Mouse (Mus musculus): ENCODE data around the gene Borcs8. TPM values are rescaled to one million over a fixed set of nuclear protein-coding genes. Genes with fewer than 3 reads are reported as not detected.

Gene Borcs8
- polyA plus RNA-seq, 1 experiment: 53.5 TPM

DNA sequence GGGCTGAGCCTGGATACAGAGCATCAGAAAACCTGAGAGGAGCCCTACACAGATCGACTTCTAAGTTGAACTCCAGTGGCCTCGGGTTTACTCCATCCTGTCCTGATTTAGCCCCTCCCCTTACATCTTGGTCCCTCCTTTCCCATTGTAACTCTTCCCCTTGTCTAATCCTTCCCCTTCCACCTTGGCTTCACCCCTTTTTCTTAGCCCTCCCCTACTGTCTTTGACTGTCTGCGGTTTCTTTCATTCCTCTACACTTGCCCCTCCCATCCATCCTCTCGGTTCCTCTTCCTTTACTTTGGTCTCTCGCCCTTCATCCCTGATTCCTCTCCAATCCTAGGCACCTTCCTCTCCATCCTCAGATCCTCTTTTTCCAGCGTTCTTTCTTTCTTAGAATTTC, 24.8 kb upstream of the Borcs8 start:
- H3K36me3 ChIP-seq (replicated peaks; ENCODE audit: low read length): no peaks in the 10 kb centered on the region
- H3K9me3 ChIP-seq: no peaks in the 10 kb centered on the region
- TF ChIP-seq FLI1 (IDR thresholded peaks at IDR 0.05; ENCODE audit: low read length) (no peak), GATA1 (IDR thresholded peaks at IDR 0.05; ENCODE audit: borderline replicate concordance, low read length) (no peak)
- no peak overlapping the region for H3K4me3 ChIP-seq (replicated peaks)
- H3K4me1 ChIP-seq: peaks cover 18% of the 10 kb centered on the region
- H3K27me3 ChIP-seq (replicated peaks): peaks cover 96% of the 10 kb centered on the region

DNA sequence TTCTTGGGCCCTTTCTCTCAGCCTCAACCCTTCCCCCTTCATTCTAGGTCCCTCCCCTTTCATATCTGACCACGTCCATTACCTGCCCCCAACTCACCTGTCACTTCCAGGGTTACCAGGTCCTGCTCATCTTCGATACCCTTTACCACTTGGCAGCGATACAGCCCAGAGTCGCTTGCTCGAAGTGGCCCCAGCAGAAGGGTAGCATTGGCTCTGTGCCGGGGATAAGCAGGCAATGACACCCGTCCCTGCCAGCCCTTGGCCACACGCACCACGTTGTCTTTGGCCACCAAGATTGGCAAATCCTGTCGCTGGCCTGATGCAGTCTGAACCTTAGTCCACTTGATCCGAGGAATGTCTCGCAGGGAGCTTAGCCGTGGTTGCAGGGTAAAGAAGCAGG, 24.4 kb upstream of the Borcs8 start:
- Histone ChIP-seq H3K9me3 (no peaks in the 10 kb centered on the region), H3K36me3 (replicated peaks; ENCODE audit: low read length) (no peaks in the 10 kb centered on the region), H3K27me3 (replicated peaks) (peaks cover 96% of the 10 kb centered on the region), H3K4me3 (replicated peaks) (no peak overlapping the region), H3K4me1 (peaks cover 18% of the 10 kb centered on the region)
- TF ChIP-seq FLI1 (IDR thresholded peaks at IDR 0.05; ENCODE audit: low read length) (no peak), GATA1 (IDR thresholded peaks at IDR 0.05; ENCODE audit: borderline replicate concordance, low read length) (no peak)

DNA sequence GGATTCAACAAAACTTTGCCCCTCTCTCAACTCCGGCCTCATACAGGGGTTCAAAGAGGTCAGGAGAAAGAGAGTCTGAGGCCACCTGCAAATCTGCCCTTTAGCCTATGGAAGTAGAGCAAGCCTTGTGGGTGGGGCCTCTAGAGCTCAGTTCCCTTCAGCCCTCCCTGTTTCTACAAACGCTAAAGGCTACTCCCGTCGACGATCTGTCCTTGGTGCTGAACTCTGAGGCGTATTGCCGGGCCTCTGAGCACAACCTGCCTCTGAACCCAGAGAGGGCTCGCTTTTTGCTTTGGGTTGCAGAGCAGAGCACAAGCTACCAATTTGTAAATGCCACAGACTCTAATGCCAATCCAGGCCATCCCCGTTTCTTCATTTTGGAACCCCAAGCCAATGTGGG, 21.7 kb upstream of the Borcs8 start:
- TF ChIP-seq GATA1 (IDR thresholded peaks at IDR 0.05; ENCODE audit: borderline replicate concordance, low read length): no peak
- TF ChIP-seq FLI1 (IDR thresholded peaks at IDR 0.05; ENCODE audit: low read length): no peak
- Histone ChIP-seq H3K9me3 (no peaks in the 10 kb centered on the region), H3K27me3 (replicated peaks) (peaks cover 96% of the 10 kb centered on the region), H3K4me1 (peaks cover 9% of the 10 kb centered on the region; the same call in 1 of the 2 replicates), H3K4me3 (replicated peaks) (no peak overlapping the region), H3K36me3 (replicated peaks; ENCODE audit: low read length) (no peaks in the 10 kb centered on the region)

DNA sequence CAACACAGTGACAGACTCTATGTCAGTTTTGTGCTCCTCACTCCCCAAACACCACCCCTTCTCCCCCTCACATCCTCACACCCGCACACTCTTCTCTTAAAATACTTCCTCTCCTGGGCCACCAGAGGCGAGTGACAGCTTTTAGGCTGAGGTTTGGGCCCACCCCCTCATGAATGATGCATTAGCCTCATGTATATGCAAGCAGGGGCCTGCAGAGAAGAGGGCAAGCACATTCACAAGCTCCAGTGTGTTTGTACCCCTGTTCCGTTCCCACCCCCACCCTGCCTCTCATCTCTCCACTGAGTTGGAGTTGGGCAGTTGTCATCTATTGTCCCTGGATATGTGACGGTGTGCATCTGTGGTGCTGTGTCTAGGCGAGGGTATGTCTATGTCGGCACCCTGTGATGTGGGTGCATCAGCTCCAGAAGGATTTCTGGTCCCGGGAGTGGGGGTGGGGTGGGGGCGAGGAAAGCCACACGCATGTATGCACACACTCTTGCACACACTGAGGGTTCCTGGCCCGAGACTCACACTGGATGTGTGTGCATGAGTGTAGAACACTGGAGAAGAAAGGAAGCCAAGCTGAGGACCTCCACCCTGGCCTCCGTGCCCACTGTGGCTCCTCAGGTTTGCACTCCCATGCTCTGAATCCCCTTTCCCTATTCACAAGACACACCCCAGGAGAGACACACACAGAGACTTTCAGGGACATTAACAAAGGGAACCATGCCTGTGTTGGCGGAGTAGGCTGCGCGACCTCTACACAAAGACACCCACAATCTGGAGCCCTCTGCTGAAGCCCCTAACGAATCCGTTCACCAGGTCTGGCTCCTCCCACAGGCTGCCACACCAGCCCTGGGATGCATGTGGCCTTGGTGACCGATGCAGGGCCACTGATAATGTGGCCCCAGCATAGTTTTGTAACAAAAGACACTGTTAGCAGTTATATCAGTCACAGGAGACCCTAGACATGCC, 20.3 kb upstream of the Borcs8 start:
- H3K36me3 ChIP-seq (replicated peaks; ENCODE audit: low read length): no peaks in the 10 kb centered on the region
- H3K4me3 ChIP-seq (replicated peaks): no peak overlapping the region
- no peaks in the 10 kb centered on the region for H3K9me3 ChIP-seq
- H3K4me1 ChIP-seq: peaks cover 7% of the 10 kb centered on the region; the same call in 1 of the 2 replicates
- peaks cover 89% of the 10 kb centered on the region for H3K27me3 ChIP-seq (replicated peaks)
- TF ChIP-seq FLI1 (IDR thresholded peaks at IDR 0.05; ENCODE audit: low read length) (no peak), GATA1 (IDR thresholded peaks at IDR 0.05; ENCODE audit: borderline replicate concordance, low read length) (no peak)

DNA sequence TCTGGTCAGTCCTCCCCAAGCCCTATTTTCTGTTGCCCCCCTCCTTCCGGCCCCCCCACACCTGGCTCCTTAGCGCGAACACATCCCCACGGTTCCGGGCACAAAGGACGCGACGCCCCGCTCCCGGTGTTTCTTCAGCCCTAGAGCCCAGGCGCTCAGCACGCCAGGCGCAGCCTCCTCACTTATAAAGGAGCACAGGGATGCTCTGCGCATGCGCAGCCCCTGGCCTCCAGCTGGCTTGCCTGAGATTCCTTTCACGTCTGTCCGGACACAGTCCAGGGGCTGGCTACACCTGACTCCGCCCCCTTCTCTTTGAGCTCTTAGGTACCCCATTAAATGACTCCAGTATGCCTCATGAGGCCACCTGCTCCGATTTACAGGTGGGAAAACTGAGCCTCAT, 18.6 kb upstream of the Borcs8 start, which contains the start of gene Ncan:
TSS of gene Ncan (minus strand) at position 207 of the 400 bp plus-strand sequence.
- TF ChIP-seq GATA1 (IDR thresholded peaks at IDR 0.05; ENCODE audit: borderline replicate concordance, low read length) (no peak), FLI1 (IDR thresholded peaks at IDR 0.05; ENCODE audit: low read length) (no peak)
- H3K4me1 ChIP-seq: peaks cover 7% of the 10 kb centered on the region; the same call in 1 of the 2 replicates
- no peak within 1 kb of the TSS for H3K4me3 ChIP-seq (replicated peaks)
- no peaks in the 10 kb centered on the region for H3K9me3 ChIP-seq
- H3K36me3 ChIP-seq (replicated peaks; ENCODE audit: low read length): no peaks in the 10 kb centered on the region
- H3K27me3 ChIP-seq (replicated peaks): peaks cover 85% of the 10 kb centered on the region

DNA sequence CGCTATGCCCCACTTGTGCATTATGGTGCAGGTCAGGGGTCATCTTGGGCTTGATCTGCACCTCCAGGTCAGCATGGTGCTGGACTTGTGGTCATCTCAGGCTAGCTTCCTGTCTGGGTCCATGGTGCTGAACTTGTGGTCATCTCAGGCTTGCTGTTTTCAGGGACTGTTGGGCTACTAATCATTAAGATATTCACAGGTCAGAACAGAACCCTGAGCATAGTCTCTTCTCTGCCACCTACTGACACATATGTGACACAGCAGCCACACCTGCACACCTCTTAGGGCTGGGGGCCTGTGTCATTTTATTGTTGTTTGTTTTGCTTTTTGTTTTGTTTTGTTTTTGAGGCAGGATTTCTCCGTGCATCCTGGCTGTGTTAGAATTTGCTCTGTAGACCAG, 16.4 kb upstream of the Borcs8 start:
- TF ChIP-seq FLI1 (IDR thresholded peaks at IDR 0.05; ENCODE audit: low read length): no peak
- no peak for TF ChIP-seq GATA1 (IDR thresholded peaks at IDR 0.05; ENCODE audit: borderline replicate concordance, low read length)

DNA sequence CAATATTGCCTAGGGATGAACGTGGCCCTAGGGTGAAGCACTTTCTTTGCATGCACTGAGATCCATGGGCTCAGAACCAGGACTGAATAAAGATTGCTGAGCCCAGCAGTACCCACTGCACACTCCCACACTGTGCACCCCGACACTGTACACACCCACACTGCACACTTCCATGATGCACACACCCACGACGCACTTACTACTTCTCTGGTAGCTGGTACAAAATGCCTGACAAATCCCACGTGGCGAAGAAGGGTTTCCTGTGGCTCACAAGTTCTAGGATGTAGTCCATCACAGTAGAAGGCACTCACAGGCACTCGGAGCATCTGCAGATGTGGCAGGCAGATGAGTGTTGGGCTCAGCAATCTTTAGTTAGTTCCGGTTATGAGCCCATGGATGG, 14.3 kb upstream of the Borcs8 start:
- H3K36me3 ChIP-seq (replicated peaks; ENCODE audit: low read length): no peaks in the 10 kb centered on the region
- H3K27me3 ChIP-seq (replicated peaks): peaks cover 49% of the 10 kb centered on the region
- H3K4me3 ChIP-seq (replicated peaks): no peak overlapping the region
- peaks cover 18% of the 10 kb centered on the region for H3K4me1 ChIP-seq
- H3K9me3 ChIP-seq: no peaks in the 10 kb centered on the region
- TF ChIP-seq GATA1 (IDR thresholded peaks at IDR 0.05; ENCODE audit: borderline replicate concordance, low read length) (no peak), FLI1 (IDR thresholded peaks at IDR 0.05; ENCODE audit: low read length) (no peak)

More for the DNA sequence above, 16.4 kb upstream of the Borcs8 start:
- Histone ChIP-seq H3K9me3 (no peaks in the 10 kb centered on the region), H3K4me3 (replicated peaks) (no peak overlapping the region), H3K4me1 (peaks cover 15% of the 10 kb centered on the region), H3K36me3 (replicated peaks; ENCODE audit: low read length) (no peaks in the 10 kb centered on the region), H3K27me3 (replicated peaks) (peaks cover 68% of the 10 kb centered on the region)

DNA sequence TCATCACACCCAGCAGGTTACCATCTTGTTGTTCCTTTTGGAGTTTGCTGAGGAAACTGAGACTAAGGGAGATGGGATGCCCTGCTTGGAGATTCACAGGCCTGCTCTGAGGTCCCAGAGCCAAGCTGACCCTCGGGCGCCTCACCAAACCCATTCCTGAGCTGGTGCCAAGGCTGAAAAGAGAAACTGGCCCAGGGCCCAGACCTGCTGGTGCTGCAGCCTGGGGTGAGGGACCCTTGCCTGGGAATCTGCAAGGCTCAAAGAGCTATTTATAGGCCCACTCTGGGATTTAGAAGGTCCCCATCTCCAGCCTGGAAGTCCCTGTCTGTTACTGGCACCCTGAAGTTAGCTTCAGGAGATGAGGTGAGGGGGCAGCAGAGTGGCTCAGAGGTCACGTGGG, 10.9 kb upstream of the Borcs8 start:
- H3K4me1 ChIP-seq: peaks cover 41% of the 10 kb centered on the region
- no peak for TF ChIP-seq FLI1 (IDR thresholded peaks at IDR 0.05; ENCODE audit: low read length)
- TF ChIP-seq GATA1 (IDR thresholded peaks at IDR 0.05; ENCODE audit: borderline replicate concordance, low read length): no peak

DNA sequence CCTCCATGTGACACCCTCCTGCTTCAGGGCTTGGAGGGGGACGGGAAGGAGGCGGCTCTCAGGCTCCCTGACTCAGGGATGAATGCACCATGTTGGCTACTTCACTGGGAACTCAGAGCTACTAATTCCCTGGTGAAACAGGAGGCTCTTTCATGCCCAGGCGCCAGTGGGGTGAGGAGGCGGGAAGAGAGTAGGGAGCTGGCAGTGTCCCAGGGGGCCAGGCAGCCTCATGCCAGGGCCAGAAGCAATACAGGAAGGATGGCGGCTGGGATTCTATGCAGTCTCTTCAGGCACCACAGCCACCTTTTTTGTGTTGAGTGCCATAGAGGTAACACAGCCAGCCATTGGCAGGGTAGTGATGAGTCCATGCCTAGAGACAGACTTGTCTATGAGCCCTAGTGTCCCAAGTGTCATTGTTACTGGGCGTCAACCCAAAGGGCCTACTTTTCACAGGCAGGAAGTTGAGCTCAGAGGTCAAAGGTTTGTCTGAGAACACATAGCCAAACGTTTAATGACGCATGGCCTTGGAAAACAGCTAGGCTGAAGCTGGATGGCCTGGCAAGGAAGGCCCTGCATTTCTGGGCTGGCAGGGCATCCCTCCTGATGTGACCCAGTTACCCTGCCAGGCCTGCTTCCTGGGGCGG, 9.9 kb upstream of the Borcs8 start:
- Histone ChIP-seq H3K4me3 (replicated peaks) (no peak overlapping the region), H3K9me3 (no peaks in the 10 kb centered on the region), H3K27me3 (replicated peaks) (peaks cover 14% of the 10 kb centered on the region), H3K36me3 (replicated peaks; ENCODE audit: low read length) (peaks cover 23% of the 10 kb centered on the region), H3K4me1 (peaks cover 51% of the 10 kb centered on the region)
- TF ChIP-seq FLI1 (IDR thresholded peaks at IDR 0.05; ENCODE audit: low read length): no peak
- no peak for TF ChIP-seq GATA1 (IDR thresholded peaks at IDR 0.05; ENCODE audit: borderline replicate concordance, low read length)

More for the DNA sequence above, 10.9 kb upstream of the Borcs8 start:
- no peaks in the 10 kb centered on the region for H3K9me3 ChIP-seq
- H3K27me3 ChIP-seq (replicated peaks): peaks cover 19% of the 10 kb centered on the region
- H3K4me3 ChIP-seq (replicated peaks): no peak overlapping the region
- H3K36me3 ChIP-seq (replicated peaks; ENCODE audit: low read length): peaks cover 13% of the 10 kb centered on the region

DNA sequence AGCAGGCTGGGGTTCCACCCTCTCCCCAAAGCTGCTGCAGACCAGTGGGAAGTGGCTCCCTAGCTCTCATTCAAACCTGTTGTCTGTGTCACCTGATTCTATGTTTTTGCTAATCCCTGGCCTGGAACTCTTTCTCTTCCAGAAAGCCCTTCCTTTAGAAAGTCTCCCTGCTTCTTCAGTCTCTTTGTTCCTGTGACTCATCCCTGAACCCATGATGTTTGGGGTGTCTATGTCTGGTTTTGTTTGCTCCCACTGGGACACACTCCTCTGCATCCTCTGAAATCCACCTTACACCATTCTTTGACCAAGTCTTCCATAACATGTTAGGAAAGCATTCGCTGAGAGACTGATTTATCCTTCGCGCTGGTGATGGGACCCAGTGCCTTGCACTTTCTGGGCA, 9.2 kb upstream of the Borcs8 start:
- peaks cover 57% of the 10 kb centered on the region for H3K4me1 ChIP-seq
- H3K27me3 ChIP-seq (replicated peaks): peaks cover 9% of the 10 kb centered on the region
- H3K4me3 ChIP-seq (replicated peaks): no peak overlapping the region
- peaks cover 29% of the 10 kb centered on the region for H3K36me3 ChIP-seq (replicated peaks; ENCODE audit: low read length)
- H3K9me3 ChIP-seq: no peaks in the 10 kb centered on the region
- TF ChIP-seq GATA1 (IDR thresholded peaks at IDR 0.05; ENCODE audit: borderline replicate concordance, low read length): no peak
- no peak for TF ChIP-seq FLI1 (IDR thresholded peaks at IDR 0.05; ENCODE audit: low read length)

All from megakaryocyte, embryonic 14.5 days (primary cell).